Mouse (Mus musculus): ENCODE measurements around the gene Palb2.

Palb2 gene

GRCm38 (mm10) chr7:122101014-122101746 lies 31.6 kb downstream of the Palb2 start:
- in situ Hi-C loops (cut with MboI; ENCODE audit: unreplicated experiment in 2 of 2): loop anchor here in 1 of 2 experiments (10.0 kb wide), 1 partner anchor 364 kb away; no protein-coding TSS in a partner anchor

DNA sequence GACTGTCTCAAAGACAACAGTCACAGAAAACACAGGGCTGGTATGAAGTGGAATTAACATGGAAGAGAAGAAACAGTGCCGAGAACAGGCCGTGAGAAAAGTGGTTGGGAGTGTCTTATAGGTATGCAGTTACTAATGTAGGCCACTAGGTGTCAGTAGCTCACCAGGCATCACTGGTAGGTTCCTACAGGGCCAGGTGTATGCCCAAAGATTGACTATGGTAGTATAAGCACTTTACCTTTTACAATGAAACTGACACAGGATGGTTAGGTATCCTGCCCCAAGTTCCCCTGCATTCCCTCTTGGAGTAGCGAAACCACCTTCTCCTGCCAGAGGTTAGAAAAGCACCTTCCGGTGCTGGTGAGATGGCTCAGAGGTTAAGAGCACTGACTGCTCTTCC lies 33.6 kb downstream of the Palb2 start:
- in situ Hi-C loops (cut with MboI; ENCODE audit: unreplicated experiment in 2 of 2): loop anchor here (5.0 to 10.0 kb wide), 5 partner anchors 96 to 366 kb away; partner anchors contain the start of gene Scnn1g (in 1 of the 2)

GRCm38 (mm10) chr7:122098009-122098408 lies 34.8 kb downstream of the Palb2 start:
- in situ Hi-C loops (cut with MboI; ENCODE audit: unreplicated experiment in 2 of 2): loop anchor here (5.0 to 10.0 kb wide), 5 partner anchors 97 to 367 kb away; partner anchors contain the start of gene Scnn1g (in 1 of the 2)

GRCm38 (mm10) chr7:122094564-122095330 lies 38.0 kb downstream of the Palb2 start:
- in situ Hi-C loops (cut with MboI; ENCODE audit: unreplicated experiment in 2 of 2): loop anchor here (5.0 to 10.0 kb wide), 5 partner anchors 100 to 370 kb away; partner anchors contain the start of gene Scnn1g (in 1 of the 2)

DNA sequence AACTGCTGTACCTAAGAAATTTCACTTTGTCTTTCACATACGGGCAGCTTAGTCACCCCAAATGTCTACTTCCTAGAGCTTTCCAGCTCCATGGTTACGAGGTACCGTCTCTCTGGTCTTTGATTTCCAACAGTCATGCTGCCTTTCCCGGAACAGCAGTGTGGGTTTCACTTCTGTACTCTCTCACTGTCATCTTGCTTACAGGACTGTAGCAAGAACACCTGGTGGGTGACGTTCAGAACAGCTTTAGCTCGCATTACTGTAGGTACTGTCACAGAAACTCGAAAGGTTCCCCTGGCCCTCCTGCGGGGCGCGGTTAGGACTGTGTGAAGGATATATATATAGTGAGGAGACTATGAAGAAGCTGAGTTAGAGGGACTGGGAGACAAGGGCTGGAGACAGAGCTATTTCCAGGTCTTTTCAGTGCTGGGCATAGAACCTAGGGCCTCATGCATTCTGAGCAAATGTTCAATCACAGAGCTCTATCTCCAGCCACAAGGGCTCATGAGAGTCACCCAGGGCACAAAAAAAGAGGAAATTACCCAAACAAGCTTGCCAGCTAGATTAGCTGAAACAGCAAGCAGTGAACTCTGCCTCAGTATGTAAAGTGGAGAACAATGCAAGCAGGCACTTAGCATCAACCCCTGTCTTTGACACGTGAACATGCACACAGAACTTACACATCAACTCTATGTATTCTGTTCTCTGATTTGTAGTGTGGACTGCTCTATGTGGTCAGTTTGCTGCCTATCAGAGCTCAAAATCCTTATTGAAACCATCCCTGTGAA lies 45.4 kb downstream of the Palb2 start:
- in situ Hi-C loops (cut with MboI; ENCODE audit: unreplicated experiment in 2 of 2): no loop called here

DNA sequence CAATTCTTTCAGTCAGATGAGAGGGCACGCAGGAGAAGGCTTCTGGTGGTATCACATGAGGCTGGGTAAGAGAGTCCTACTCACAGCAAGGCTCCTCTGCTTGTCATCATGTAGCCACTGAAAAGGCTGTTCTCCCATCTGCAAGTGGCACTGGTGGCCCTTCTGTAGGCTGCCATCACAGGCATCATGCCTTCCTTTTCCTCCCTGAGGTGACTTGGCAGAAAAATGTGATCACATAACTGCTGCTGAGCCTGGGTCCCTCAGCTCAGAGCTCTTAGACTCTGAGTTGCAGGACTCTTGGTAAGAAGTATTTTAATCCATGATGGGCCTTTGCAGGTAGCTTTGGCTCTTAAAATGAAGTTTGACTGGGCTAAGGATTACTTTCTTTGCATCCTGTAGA lies 51.7 kb downstream of the Palb2 start:
- in situ Hi-C loops (cut with MboI; ENCODE audit: unreplicated experiment in 2 of 2): no loop called here

- in situ Hi-C loops (cut with MboI; ENCODE audit: unreplicated experiment in 2 of 2): loop anchor here in 1 of 2 experiments (10.0 kb wide), 1 partner anchor 95 kb away; the partner anchor contains the start of gene Cog7
Measured at GRCm38 (mm10) chr7:122079798-122080554, 52.8 kb downstream of the Palb2 start.

DNA sequence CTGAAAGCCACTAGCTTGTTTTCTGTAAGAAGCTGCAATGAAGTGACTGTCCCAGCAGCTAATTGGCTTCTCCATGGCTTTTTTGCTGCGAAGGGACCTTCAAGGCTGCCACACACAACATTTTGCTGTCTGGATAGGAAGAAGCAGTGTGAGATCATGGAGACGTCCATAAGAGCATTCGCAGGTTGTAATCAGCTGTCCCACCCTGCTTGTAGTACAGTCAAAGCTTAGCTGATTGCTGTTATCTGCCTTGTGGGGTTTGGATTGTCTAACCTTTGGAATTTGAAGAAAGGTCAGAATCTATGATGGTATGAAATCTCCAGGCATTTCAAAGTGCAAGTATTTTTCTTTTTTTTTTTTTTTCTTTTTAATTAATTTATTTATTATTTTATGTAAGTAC lies 58.4 kb downstream of the Palb2 start:
- in situ Hi-C loops (cut with MboI; ENCODE audit: unreplicated experiment in 2 of 2): loop anchor here in 1 of 2 experiments (10.0 kb wide), 1 partner anchor 90 kb away; the partner anchor contains the start of gene Cog7

GRCm38 (mm10) chr7:122067517-122068381 lies 65.0 kb downstream of the Palb2 start:
- in situ Hi-C loops (cut with MboI; ENCODE audit: unreplicated experiment in 2 of 2): loop anchor here in 1 of 2 experiments (5.0 kb wide), 1 partner anchor 80 kb away; no protein-coding TSS in a partner anchor

DNA sequence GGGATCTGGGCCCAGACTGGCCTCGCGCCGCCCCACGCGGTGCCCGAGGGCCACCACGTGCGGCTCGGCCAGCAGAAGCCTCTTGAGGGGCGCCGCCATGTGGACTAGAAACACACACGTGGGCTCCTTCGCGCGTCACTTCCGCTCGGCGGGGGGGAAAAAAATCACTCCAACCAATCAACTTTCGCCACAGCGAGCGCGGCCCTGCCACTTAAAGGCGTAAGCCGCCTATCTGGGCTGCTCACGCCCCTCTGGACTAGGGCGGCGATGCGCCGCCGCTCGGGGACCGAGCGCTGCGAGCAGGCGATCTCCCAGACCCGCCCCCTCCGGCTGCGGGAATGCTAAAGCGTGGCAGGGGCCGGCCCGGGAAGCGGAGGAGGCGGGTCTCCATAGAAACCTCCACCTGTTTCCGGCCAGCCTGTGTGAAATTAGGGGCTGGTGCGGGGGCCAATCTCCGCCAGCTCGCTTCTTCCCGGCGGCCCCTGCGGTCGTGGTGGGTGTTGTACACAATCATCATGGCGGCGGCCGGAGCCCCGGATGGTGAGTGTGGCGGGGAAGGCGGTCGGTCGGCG lies 65.8 kb downstream of the Palb2 start, which contains the start of the genes Ubfd1 and Ears2:
Gene Ubfd1, plus strand, starts transcription at position 231 of the 572 bp plus-strand sequence.
Gene Ears2, minus strand, starts transcription at position 319 of the 572 bp plus-strand sequence.
- in situ Hi-C loops (cut with MboI; ENCODE audit: unreplicated experiment in 2 of 2): loop anchor here in 1 of 2 experiments (5.0 kb wide), 1 partner anchor 80 kb away; no protein-coding TSS in a partner anchor

GRCm38 (mm10) chr7:122066102-122066944 lies 66.5 kb downstream of the Palb2 start:
- in situ Hi-C loops (cut with MboI; ENCODE audit: unreplicated experiment in 2 of 2): loop anchor here in 1 of 2 experiments (5.0 kb wide), 1 partner anchor 79 kb away; no protein-coding TSS in a partner anchor

- in situ Hi-C loops (cut with MboI; ENCODE audit: unreplicated experiment in 2 of 2): loop anchor here in 1 of 2 experiments (5.0 kb wide), 1 partner anchor 78 kb away; no protein-coding TSS in a partner anchor
Measured at GRCm38 (mm10) chr7:122065656-122066055, 67.1 kb downstream of the Palb2 start.
